Mouse (Mus musculus) heart, embryonic 13.5 days (tissue): ENCODE measurements around the gene Ipo13. TPM values are rescaled to one million over a fixed set of nuclear protein-coding genes. Genes with fewer than 3 reads are reported as not detected.

Source experiments
- ATAC-seq: fragments of 200-750 bp; cut with Nextera tagmentation; 2 replicates; pipeline ENCODE4 v1.8.0; 2017; ENCODE audit warnings: moderate TSS enrichment; ENCODE audit not compliant: insufficient number of reproducible peaks, low FRiP score, low TSS enrichment; ENCODE audit errors: extremely low read depth
- H3K27ac ChIP-seq: fragments of 300-500 bp; sonication (generic); replicated peaks from 2 replicates; pipeline ENCODE4 v1.5.1; 2015; ENCODE audit warnings: moderate library complexity, mild to moderate bottlenecking, inconsistent platforms
- H3K27me3 ChIP-seq: fragments of 300-500 bp; sonication (generic); replicated peaks from 2 replicates; pipeline ENCODE4 v1.6.1; 2015; ENCODE audit warnings: mild to moderate bottlenecking, inconsistent platforms
- H3K36me3 ChIP-seq: fragments of 300-500 bp; sonication (generic); 2 replicates; pipeline ENCODE4 v1.6.1; 2015; ENCODE audit warnings: mild to moderate bottlenecking, inconsistent platforms
- H3K4me1 ChIP-seq: fragments of 300-500 bp; sonication (generic); 2 replicates; pipeline ENCODE4 v1.6.1; 2015; ENCODE audit warnings: inconsistent platforms
- H3K4me2 ChIP-seq: fragments of 300-500 bp; sonication (generic); 2 replicates; pipeline ENCODE4 v1.6.1; 2015; ENCODE audit warnings: inconsistent platforms, mild to moderate bottlenecking, moderate library complexity
- H3K4me3 ChIP-seq: fragments of 300-500 bp; sonication (generic); 2 replicates; pipeline ENCODE4 v1.5.1; 2015; ENCODE audit warnings: moderate library complexity, mild to moderate bottlenecking, inconsistent platforms
- H3K9ac ChIP-seq: fragments of 300-500 bp; sonication (generic); 2 replicates; pipeline ENCODE4 v1.6.1; 2015; ENCODE audit warnings: inconsistent platforms, mild to moderate bottlenecking, moderate library complexity
- H3K9me3 ChIP-seq: fragments of 300-500 bp; sonication (generic); 2 replicates; pipeline ENCODE4 v1.6.1; 2016; ENCODE audit warnings: inconsistent platforms
- WGBS: fragments of 180-500 bp; shearing (Covaris S2); methylation state at CpG from one replicate; pipeline ENCODE4 v1.1.7; 2015; ENCODE audit warnings: mixed read lengths; 5-methylcytosine and 5-hydroxymethylcytosine counted together
- polyA plus RNA-seq: library from polyadenylated mRNA; unstranded; fragments of >200 nt; fragmentation: Nextera tagmentation; extraction: Ambion mirVana; gene quantifications from 2 replicates; pipeline ENCODE4 v1.2.1, GENCODE M21; 2015

Ipo13 gene
- 40.3 and 41.2 TPM in 2 replicates for polyA plus RNA-seq

- Histone ChIP-seq H3K27ac (peak within 1 kb of the TSS; percentile 82), H3K36me3 (peaks cover 24% of the 10 kb centered on the region), H3K4me3 (peak within 1 kb of the TSS; percentile 93), H3K9ac (peak within 1 kb of the TSS; percentile 95), H3K4me2 (peak within 1 kb of the TSS; percentile 100), H3K9me3 (no peaks in the 10 kb centered on the region), H3K4me1 (peaks cover 77% of the 10 kb centered on the region), H3K27me3 (no peaks in the 10 kb centered on the region)
- WGBS = under 1% methylated on average over 61 of the region's 61 CpGs
- peak; percentile 81 for ATAC-seq
Observed at GRCm38 (mm10) chr4:117914591-117915442, at the start of gene Ipo13. Ipo13 (minus strand) TSS chr4:117914999.

- Histone ChIP-seq H3K4me1 (peaks cover 21% of the 10 kb centered on the region), H3K4me2 (peak overlapping the region; percentile 30; the same call in 1 of the 2 replicates), H3K4me3 (no peak overlapping the region), H3K36me3 (peaks cover 39% of the 10 kb centered on the region), H3K27me3 (no peaks in the 10 kb centered on the region), H3K9ac (peak overlapping the region; percentile 61), H3K9me3 (no peaks in the 10 kb centered on the region), H3K27ac (peak overlapping the region; percentile 82)
- 31% methylated on average over 4 of the region's 4 CpGs for WGBS
- peak; percentile 29 for ATAC-seq
Observed at GRCm38 (mm10) chr4:117957492-117957891, 42.7 kb upstream of the Ipo13 start.

GRCm38 (mm10) chr4:117947493-117947892 lies 32.7 kb upstream of the Ipo13 start:
- WGBS = 64% methylated on average over 7 of the region's 7 CpGs
- Histone ChIP-seq H3K4me2 (no peak overlapping the region), H3K27me3 (no peaks in the 10 kb centered on the region), H3K9ac (no peak overlapping the region), H3K4me3 (no peak overlapping the region), H3K4me1 (0 out of 2 replicates have a peak, but pooled peaks cover 2% of the 10 kb centered on the region), H3K27ac (no peak overlapping the region), H3K36me3 (peaks cover 23% of the 10 kb centered on the region), H3K9me3 (no peaks in the 10 kb centered on the region)
- ATAC-seq = no peak

GRCm38 (mm10) chr4:117946639-117947305 lies 32.0 kb upstream of the Ipo13 start:
- no peak for ATAC-seq
- Histone ChIP-seq H3K9me3 (no peaks in the 10 kb centered on the region), H3K4me1 (0 out of 2 replicates have a peak, but pooled peaks cover 2% of the 10 kb centered on the region), H3K4me3 (no peak overlapping the region), H3K9ac (no peak overlapping the region), H3K36me3 (peaks cover 16% of the 10 kb centered on the region), H3K27ac (no peak overlapping the region), H3K27me3 (no peaks in the 10 kb centered on the region), H3K4me2 (no peak overlapping the region)
- WGBS = 72% methylated on average over 11 of the region's 11 CpGs

- no peak for ATAC-seq
- no peak overlapping the region for H3K4me2 ChIP-seq
- WGBS = 67% methylated on average over 5 of the region's 5 CpGs
- H3K4me3 ChIP-seq = no peak overlapping the region
- H3K9ac ChIP-seq = no peak overlapping the region
- H3K4me1 ChIP-seq = 0 out of 2 replicates have a peak, but pooled peaks cover 2% of the 10 kb centered on the region
- H3K9me3 ChIP-seq = no peaks in the 10 kb centered on the region
- H3K27ac ChIP-seq = no peak overlapping the region
- H3K27me3 ChIP-seq = no peaks in the 10 kb centered on the region
- H3K36me3 ChIP-seq = peaks cover 23% of the 10 kb centered on the region
Observed at GRCm38 (mm10) chr4:117943317-117943716, 28.5 kb upstream of the Ipo13 start.

GRCm38 (mm10) chr4:117936964-117937363 lies 22.2 kb upstream of the Ipo13 start:
- peaks cover 32% of the 10 kb centered on the region for H3K36me3 ChIP-seq
- no peaks in the 10 kb centered on the region for H3K4me1 ChIP-seq
- 95% methylated on average over 5 of the region's 5 CpGs for WGBS
- H3K4me3 ChIP-seq = no peak overlapping the region
- no peak overlapping the region for H3K9ac ChIP-seq
- no peaks in the 10 kb centered on the region for H3K9me3 ChIP-seq
- H3K27ac ChIP-seq = no peak overlapping the region
- no peaks in the 10 kb centered on the region; the same call in 1 of the 2 replicates for H3K27me3 ChIP-seq
- no peak overlapping the region for H3K4me2 ChIP-seq
- ATAC-seq = no peak

GRCm38 (mm10) chr4:117934081-117934480 lies 19.3 kb upstream of the Ipo13 start:
- WGBS = 82% methylated on average over 4 of the region's 4 CpGs
- Histone ChIP-seq H3K4me1 (peaks cover 9% of the 10 kb centered on the region), H3K36me3 (peaks cover 18% of the 10 kb centered on the region), H3K9me3 (peaks cover 3% of the 10 kb centered on the region; the same call in 1 of the 2 replicates), H3K27me3 (peaks cover 19% of the 10 kb centered on the region), H3K9ac (no peak overlapping the region), H3K27ac (no peak overlapping the region), H3K4me2 (no peak overlapping the region), H3K4me3 (no peak overlapping the region)
- ATAC-seq = no peak

- Histone ChIP-seq H3K9me3 (peaks cover 3% of the 10 kb centered on the region; the same call in 1 of the 2 replicates), H3K36me3 (peaks cover 16% of the 10 kb centered on the region), H3K27ac (no peak overlapping the region), H3K4me2 (no peak overlapping the region), H3K4me3 (no peak overlapping the region), H3K4me1 (peaks cover 17% of the 10 kb centered on the region), H3K27me3 (peaks cover 26% of the 10 kb centered on the region), H3K9ac (no peak overlapping the region)
- no peak for ATAC-seq
- 84% methylated on average over 5 of the region's 5 CpGs for WGBS
Observed at GRCm38 (mm10) chr4:117933248-117933647, 18.4 kb upstream of the Ipo13 start.

GRCm38 (mm10) chr4:117929391-117929881 lies 14.6 kb upstream of the Ipo13 start, which contains the start of gene Artn:
Artn (minus strand) TSS chr4:117929763.
- WGBS = under 1% methylated on average over 33 of the region's 33 CpGs
- Histone ChIP-seq H3K4me3 (peak within 1 kb of the TSS; percentile 55), H3K27me3 (peaks cover 62% of the 10 kb centered on the region), H3K27ac (no peak within 1 kb of the TSS), H3K9ac (peak within 1 kb of the TSS; percentile 74), H3K9me3 (peaks cover 3% of the 10 kb centered on the region; the same call in 1 of the 2 replicates), H3K36me3 (peaks cover 12% of the 10 kb centered on the region), H3K4me1 (peaks cover 40% of the 10 kb centered on the region), H3K4me2 (peak within 1 kb of the TSS; percentile 89)
- 0 out of 2 replicates have a peak, but pooled peaks have one; percentile 9 for ATAC-seq

GRCm38 (mm10) chr4:117928699-117929241 lies 14.0 kb upstream of the Ipo13 start:
- Histone ChIP-seq H3K9me3 (peaks cover 3% of the 10 kb centered on the region; the same call in 1 of the 2 replicates), H3K27ac (no peak overlapping the region), H3K4me2 (peak overlapping the region; percentile 89), H3K9ac (peak overlapping the region; percentile 74), H3K4me1 (peaks cover 46% of the 10 kb centered on the region), H3K36me3 (peaks cover 12% of the 10 kb centered on the region), H3K27me3 (peaks cover 65% of the 10 kb centered on the region), H3K4me3 (peak overlapping the region; percentile 55)
- ATAC-seq = no peak
- WGBS = under 1% methylated on average over 13 of the region's 13 CpGs

GRCm38 (mm10) chr4:117928234-117928633 lies 13.4 kb upstream of the Ipo13 start:
- H3K9me3 ChIP-seq = peaks cover 3% of the 10 kb centered on the region; the same call in 1 of the 2 replicates
- H3K9ac ChIP-seq = no peak overlapping the region
- 15% methylated on average over 6 of the region's 6 CpGs for WGBS
- H3K4me1 ChIP-seq = peaks cover 52% of the 10 kb centered on the region
- H3K4me2 ChIP-seq = peak overlapping the region; percentile 98; the same call in 1 of the 2 replicates
- H3K27me3 ChIP-seq = peaks cover 65% of the 10 kb centered on the region
- peaks cover 12% of the 10 kb centered on the region for H3K36me3 ChIP-seq
- H3K27ac ChIP-seq = no peak overlapping the region
- no peak overlapping the region for H3K4me3 ChIP-seq
- no peak for ATAC-seq
